Mouse (Mus musculus) G1E-ER4 (cell line): ENCODE measurements at regions not wholly inside any gene's neighbourhood (a gene's known extent, or its start where the extent isn't known, plus 50 kb on each side); places are given as distances from the start of the nearest gene placed in this dataset.

Experiments
- GATA1 ChIP-seq: IDR thresholded peaks from one replicate; pipeline ENCODE4 v1.8.0; 2012; ENCODE audit warnings: low read length, inconsistent platforms

GRCm38 (mm10) chr6:51335314-51335713 lies 97.2 kb upstream of the Nfe2l3 start:
- no peak for TF ChIP-seq GATA1

DNA sequence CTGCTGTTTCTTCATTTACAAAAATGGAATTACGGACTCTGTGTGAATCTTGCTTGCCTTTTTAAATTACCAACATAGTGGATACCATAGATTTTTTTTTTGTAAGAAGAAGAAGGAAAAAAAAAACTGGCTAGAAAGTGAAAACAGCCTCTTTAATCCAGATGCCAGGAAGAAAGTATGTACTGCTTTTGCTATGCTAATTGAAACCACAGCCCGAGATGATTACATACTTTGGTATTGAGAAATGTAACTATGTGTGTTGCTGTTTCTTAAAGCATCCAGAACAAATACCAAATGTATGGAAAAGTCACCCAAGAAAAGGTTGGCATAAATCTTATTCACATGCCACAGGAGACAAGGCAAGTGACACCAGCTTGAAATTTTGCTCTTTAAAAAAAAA lies 93.2 kb upstream of the Nfe2l3 start:
- no peak for TF ChIP-seq GATA1

DNA sequence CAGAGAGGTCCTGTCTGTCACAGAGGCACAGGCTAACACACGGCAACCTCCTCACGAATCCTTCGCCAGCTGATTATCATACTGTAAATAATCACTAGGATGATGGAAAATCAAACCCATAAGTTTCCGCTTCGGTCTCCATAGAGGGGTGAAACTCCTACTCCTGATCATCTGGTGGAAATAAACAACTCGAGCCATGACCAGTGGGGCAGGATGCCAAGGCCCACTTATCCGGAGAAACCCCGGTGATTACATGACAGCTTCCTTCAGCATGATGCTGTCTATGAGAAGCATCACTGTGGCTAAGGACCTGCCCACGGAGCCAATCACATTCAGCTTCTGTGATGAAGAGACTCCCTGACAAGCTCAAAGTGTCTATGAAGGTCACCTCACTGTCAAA lies 84.7 kb upstream of the Nfe2l3 start:
- no peak for TF ChIP-seq GATA1

GRCm38 (mm10) chr6:51349771-51350170 lies 82.7 kb upstream of the Nfe2l3 start:
- TF ChIP-seq GATA1: no peak

- no peak for TF ChIP-seq GATA1
Measured at GRCm38 (mm10) chr6:51355041-51355440, 77.4 kb upstream of the Nfe2l3 start.

- no peak for TF ChIP-seq GATA1
Measured at GRCm38 (mm10) chr6:51361611-51362180, 70.8 kb upstream of the Nfe2l3 start.

DNA sequence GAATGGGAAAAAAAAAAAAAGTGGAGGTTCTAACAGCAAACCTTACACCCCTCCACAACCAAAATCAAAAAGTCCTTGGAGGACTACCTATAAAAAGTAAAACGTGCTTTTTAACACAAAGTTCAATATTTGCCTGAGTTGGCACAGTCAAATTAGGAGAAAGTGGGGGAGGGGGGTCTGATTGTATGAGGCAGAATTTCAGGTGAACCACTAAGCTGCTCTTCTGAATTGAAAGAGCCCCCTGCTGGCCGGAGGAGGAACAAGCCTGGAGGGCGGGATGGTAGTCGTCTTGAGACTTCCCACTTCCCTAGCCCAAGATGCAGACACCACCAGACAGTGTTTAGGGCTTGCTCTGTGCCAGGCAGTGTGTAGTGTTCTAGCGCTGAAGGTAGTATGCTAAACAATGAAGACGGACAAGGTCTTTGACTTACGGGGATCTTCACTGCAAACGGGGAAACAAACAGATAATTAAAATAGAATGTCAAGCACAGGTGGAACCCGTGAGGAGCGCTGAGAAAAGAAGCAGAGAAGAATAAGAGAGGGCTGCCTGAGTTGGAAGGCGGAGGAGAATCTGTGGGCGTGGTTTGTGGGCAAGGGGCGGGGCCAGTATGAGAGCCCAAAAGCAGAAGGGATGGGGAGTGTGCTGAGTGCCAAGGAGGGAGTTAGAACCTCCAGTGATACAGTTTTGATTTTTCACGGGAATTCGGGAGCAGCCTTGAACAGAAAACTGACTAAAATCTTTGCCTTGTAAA lies 69.8 kb upstream of the Nfe2l3 start:
- TF ChIP-seq GATA1: no peak

- TF ChIP-seq GATA1: no peak
Measured at GRCm38 (mm10) chr6:51364776-51365175, 67.7 kb upstream of the Nfe2l3 start.

- no peak for TF ChIP-seq GATA1
Measured at GRCm38 (mm10) chr6:51369771-51370170, 62.7 kb upstream of the Nfe2l3 start.

DNA sequence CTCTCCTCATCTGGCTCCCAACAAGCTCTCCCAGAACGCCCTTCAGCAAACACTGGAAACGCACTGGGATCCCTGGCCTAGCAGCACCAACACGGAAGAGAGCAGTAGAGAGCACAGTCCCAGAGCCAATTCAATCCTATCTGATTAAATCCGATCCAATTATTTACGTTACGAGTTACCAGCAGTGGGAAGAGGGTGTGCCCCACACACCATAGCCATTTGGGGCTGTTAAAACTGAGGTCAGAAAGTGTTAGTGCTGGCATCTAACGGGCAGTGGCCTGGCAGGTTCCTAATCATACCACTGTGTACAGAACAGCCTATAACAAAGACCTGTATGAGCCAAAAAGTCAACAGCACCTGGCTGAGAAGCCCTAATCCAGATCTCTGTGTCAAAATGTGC lies 60.1 kb upstream of the Nfe2l3 start:
- no peak for TF ChIP-seq GATA1

DNA sequence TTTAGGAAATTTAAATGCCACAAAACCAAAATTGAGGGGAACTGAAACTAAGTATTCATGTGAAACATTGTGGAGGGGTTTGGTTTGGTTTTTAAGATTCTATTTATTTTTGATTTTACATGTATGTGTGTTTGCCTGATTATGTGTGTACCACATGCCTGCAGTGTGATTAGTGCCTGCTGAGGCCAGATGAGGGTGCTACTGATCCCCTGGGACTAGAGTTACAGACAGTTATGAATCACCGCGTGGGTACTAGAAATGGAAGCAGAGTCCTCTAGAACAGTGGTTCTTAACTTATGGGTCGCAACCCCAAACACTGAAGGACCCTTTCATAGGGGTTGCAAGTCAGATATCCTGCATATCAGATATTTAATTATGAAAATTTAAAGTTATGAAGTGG lies 54.0 kb upstream of the Nfe2l3 start:
- no peak for TF ChIP-seq GATA1

GRCm38 (mm10) chr6:51379074-51379473 lies 53.4 kb upstream of the Nfe2l3 start:
- TF ChIP-seq GATA1: no peak

DNA sequence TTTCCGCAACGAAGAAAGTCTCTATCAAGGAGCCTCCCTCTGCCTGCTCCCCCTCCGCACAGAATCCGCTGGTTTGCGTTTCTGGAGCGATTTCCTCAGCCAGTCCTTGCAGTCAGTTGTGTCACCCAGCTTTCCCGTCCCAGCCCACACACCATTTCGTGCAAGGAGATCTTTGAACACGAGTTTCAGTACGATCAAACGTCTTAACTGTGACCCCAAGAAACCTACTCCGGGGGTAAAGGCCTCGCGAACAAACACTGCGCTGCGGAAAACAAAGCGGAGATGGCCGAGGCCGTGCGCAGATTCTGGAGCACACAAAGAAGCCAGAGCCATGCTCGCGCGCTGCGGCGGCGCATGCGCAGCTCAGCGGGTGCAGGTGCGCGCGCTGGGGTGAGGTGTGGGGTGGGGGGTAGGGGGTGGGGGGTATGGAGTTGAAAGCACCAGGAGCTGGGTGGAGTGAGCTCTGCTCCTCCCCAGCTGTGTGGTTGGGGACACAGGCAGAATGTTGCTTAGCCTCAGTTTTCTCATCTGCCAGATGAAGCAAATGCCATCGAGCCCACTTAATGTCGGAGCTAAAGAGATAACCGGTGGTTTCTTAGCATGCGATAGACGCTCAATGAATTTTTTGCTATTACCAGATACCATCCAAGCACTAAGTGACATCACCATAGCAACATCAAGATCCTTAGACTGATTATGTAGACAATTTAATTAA lies 52.8 kb upstream of the Nfe2l3 start:
- TF ChIP-seq GATA1: no peak

- TF ChIP-seq GATA1: no peak
Measured at GRCm38 (mm10) chr6:51380275-51380575, 52.2 kb upstream of the Nfe2l3 start.

DNA sequence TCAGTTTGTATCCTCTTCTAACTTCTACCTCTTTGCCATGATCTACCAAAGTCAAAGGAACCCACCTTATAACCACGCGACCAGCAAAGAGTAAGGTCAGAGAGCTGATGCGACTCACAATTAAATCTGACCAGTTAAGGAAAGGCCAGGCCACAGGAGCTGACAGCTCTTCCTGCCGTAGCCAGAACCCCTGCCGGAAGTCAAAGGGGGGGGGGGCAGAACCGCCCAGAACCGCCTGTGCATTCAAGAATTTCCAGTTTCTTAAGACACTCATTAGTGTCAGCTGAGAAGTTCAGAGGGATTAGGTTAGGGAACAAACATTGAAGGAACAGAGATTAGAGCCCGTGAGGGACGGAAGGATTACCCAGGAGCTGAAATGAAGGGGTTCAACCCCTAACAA lies 51.0 kb upstream of the Nfe2l3 start:
- TF ChIP-seq GATA1: no peak
